Mouse (Mus musculus) frontal cortex, postnatal 10 days (tissue): ENCODE measurements around the gene 1700029P11Rik.
"Not testable (repeated sequence)": the region's sequence is repeated elsewhere in the genome, so short reads cannot be mapped to it uniquely, and the experiment has no call there.

Source experiments
- DNase-seq, 2 experiments: peaks; one replicate each; pipeline ENCODE4 v3.0.0; 2022; ENCODE audit warnings: low spot score in 2 of 2, mixed read lengths in 1 of 2

The 1700029P11Rik gene

GRCm38 (mm10) chr15:81957598-81957997 lies 22.7 kb upstream of the 1700029P11Rik start:
- DNase-seq: no peak

GRCm38 (mm10) chr15:81958906-81959305 lies 21.4 kb upstream of the 1700029P11Rik start:
- no peak for DNase-seq

GRCm38 (mm10) chr15:81960171-81961077 lies 19.9 kb upstream of the 1700029P11Rik start, which contains the start of gene Pmm1:
Pmm1 (minus strand) TSS chr15:81960930.
- peak; percentile 97 to 98 for DNase-seq

GRCm38 (mm10) chr15:81961078-81961451 lies 19.3 kb upstream of the 1700029P11Rik start:
- DNase-seq: no peak

- DNase-seq: no peak
Observed at GRCm38 (mm10) chr15:81964262-81964661, 16.1 kb upstream of the 1700029P11Rik start.

GRCm38 (mm10) chr15:81964980-81965545 lies 15.3 kb upstream of the 1700029P11Rik start:
- DNase-seq: no peak

GRCm38 (mm10) chr15:81966062-81966829 lies 14.1 kb upstream of the 1700029P11Rik start:
- no peak for DNase-seq

- no peak for DNase-seq
Observed at GRCm38 (mm10) chr15:81967821-81968220, 12.5 kb upstream of the 1700029P11Rik start.

- DNase-seq: no peak
Observed at GRCm38 (mm10) chr15:81968447-81968846, 11.9 kb upstream of the 1700029P11Rik start.

GRCm38 (mm10) chr15:81969173-81969572 lies 11.2 kb upstream of the 1700029P11Rik start:
- DNase-seq: no peak

GRCm38 (mm10) chr15:81969635-81970034 lies 10.7 kb upstream of the 1700029P11Rik start:
- not testable (repeated sequence) for DNase-seq

- DNase-seq: not testable (repeated sequence)
Observed at GRCm38 (mm10) chr15:81970498-81970897, 9.8 kb upstream of the 1700029P11Rik start.

GRCm38 (mm10) chr15:81975156-81975555 lies 5.2 kb upstream of the 1700029P11Rik start:
- DNase-seq: not testable (repeated sequence)

GRCm38 (mm10) chr15:81982173-81982572 lies 1.8 kb downstream of the 1700029P11Rik start:
- DNase-seq: no peak

GRCm38 (mm10) chr15:81985267-81986161 lies 5.2 kb downstream of the 1700029P11Rik start:
- no peak for DNase-seq

GRCm38 (mm10) chr15:81987646-81988045 lies 7.3 kb downstream of the 1700029P11Rik start, which contains the start of gene Xrcc6:
Xrcc6 (plus strand) TSS chr15:81987835.
- no peak for DNase-seq

- DNase-seq: peak; percentile 71 to 81
Observed at GRCm38 (mm10) chr15:81989371-81990062, 9.2 kb downstream of the 1700029P11Rik start.

- DNase-seq: no peak
Observed at GRCm38 (mm10) chr15:81990549-81990948, 10.2 kb downstream of the 1700029P11Rik start.

- no peak for DNase-seq
Observed at GRCm38 (mm10) chr15:81993992-81994391, 13.7 kb downstream of the 1700029P11Rik start.

- DNase-seq: no peak
Observed at GRCm38 (mm10) chr15:82004257-82004656, 23.9 kb downstream of the 1700029P11Rik start.
